Mouse (Mus musculus): ENCODE results near the gene Lrp5.

GRCm38 (mm10) chr19:3564309-3564708 lies 122.1 kb downstream of the Lrp5 start:
- TF ChIP-seq POLR2A (IDR thresholded peaks at IDR 0.05; ENCODE audit: extremely low read depth, insufficient read depth, low read length) (no peak), CTCF (IDR thresholded peaks at IDR 0.05; ENCODE audit: extremely low read depth, insufficient read depth, low read length) (no peak)
